Mouse (Mus musculus): ENCODE measurements around the gene Rtn3. TPM values are rescaled to one million over a fixed set of nuclear protein-coding genes. Genes with fewer than 3 reads are reported as not detected.

The Rtn3 gene
- polyA plus RNA-seq, 1 experiment, result 4.2 TPM

- Histone ChIP-seq H3K9me3 (ENCODE audit: control insufficient read depth, low read length) (no peaks in the 10 kb centered on the region), H3K27me3 (ENCODE audit: control insufficient read depth) (no peaks in the 10 kb centered on the region), H3K4me3 (replicated peaks) (no peak overlapping the region), H3K36me3 (ENCODE audit: control insufficient read depth) (peaks cover 59% of the 10 kb centered on the region), H3K4me1 (ENCODE audit: control insufficient read depth) (peaks cover under 1% of the 10 kb centered on the region)
- TF ChIP-seq GATA1 (IDR thresholded peaks at IDR 0.05; ENCODE audit: low read length) (no peak), TAL1 (IDR thresholded peaks at IDR 0.05; ENCODE audit: low read length) (no peak)
These were observed 46.8 kb downstream of the Rtn3 start for GRCm38 (mm10) chr19:7436061-7436970.

DNA sequence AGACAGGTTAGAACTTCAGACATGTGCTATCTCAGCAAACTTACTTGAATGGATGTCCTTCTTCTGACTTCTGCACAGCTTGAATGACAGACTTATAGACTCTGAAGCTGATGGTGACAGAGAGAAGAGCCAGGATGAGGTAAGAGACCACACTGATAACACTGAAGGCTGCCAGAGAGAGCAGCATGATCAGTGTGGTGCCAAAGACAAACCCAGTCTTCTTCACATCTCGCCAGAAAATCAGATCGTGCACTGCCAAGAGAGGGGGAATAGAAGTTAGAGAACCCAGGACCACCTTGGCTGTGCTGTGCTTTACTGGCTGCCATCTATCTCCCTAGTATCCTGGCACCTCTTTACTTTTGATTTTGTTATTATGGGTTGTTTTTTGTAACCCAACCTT, 48.2 kb downstream of the Rtn3 start:
- TF ChIP-seq TAL1 (IDR thresholded peaks at IDR 0.05; ENCODE audit: low read length) (no peak), GATA1 (IDR thresholded peaks at IDR 0.05; ENCODE audit: low read length) (no peak)
- H3K9me3 ChIP-seq (ENCODE audit: control insufficient read depth, low read length), result no peaks in the 10 kb centered on the region
- no peak overlapping the region for H3K4me3 ChIP-seq (replicated peaks)
- peaks cover 68% of the 10 kb centered on the region for H3K36me3 ChIP-seq (ENCODE audit: control insufficient read depth)
- no peaks in the 10 kb centered on the region for H3K27me3 ChIP-seq (ENCODE audit: control insufficient read depth)
- no peaks in the 10 kb centered on the region for H3K4me1 ChIP-seq (ENCODE audit: control insufficient read depth)

DNA sequence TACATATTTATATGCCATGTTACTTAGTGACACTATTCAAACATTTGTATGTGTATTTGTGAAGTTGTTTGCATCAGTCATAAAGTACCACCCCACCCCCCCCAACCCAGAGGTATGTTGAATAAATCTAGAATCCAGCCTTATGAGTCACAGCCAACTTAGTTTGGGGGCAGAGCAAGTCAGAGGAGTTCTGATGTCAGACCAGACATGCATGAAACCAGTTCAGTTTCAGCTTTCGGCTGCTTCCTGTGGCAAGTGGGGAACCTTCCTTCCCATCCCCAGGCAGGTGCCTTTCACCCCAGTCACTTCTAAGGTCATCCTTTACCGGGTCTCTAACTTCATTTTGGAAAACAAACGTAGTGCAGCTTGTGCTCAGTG, 57.7 kb downstream of the Rtn3 start:
- Histone ChIP-seq H3K27me3 (ENCODE audit: control insufficient read depth) (peaks cover 7% of the 10 kb centered on the region), H3K4me3 (replicated peaks) (no peak overlapping the region), H3K4me1 (ENCODE audit: control insufficient read depth) (peaks cover 16% of the 10 kb centered on the region), H3K9me3 (ENCODE audit: control insufficient read depth, low read length) (peaks cover 7% of the 10 kb centered on the region), H3K36me3 (ENCODE audit: control insufficient read depth) (peaks cover 94% of the 10 kb centered on the region)
- no peak for TF ChIP-seq TAL1 (IDR thresholded peaks at IDR 0.05; ENCODE audit: low read length)

GRCm38 (mm10) chr19:7424590-7425397, 58.3 kb downstream of the Rtn3 start:
- Histone ChIP-seq H3K4me3 (replicated peaks) (no peak overlapping the region), H3K4me1 (ENCODE audit: control insufficient read depth) (peaks cover 22% of the 10 kb centered on the region), H3K27me3 (ENCODE audit: control insufficient read depth) (peaks cover 7% of the 10 kb centered on the region), H3K36me3 (ENCODE audit: control insufficient read depth) (peaks cover 95% of the 10 kb centered on the region), H3K9me3 (ENCODE audit: control insufficient read depth, low read length) (peaks cover 7% of the 10 kb centered on the region)
- TF ChIP-seq TAL1 (IDR thresholded peaks at IDR 0.05; ENCODE audit: low read length) (no peak), GATA1 (IDR thresholded peaks at IDR 0.05; ENCODE audit: low read length) (no peak)

- TF ChIP-seq GATA1 (IDR thresholded peaks at IDR 0.05; ENCODE audit: low read length), result no peak
- no peak for TF ChIP-seq TAL1 (IDR thresholded peaks at IDR 0.05; ENCODE audit: low read length)
- peaks cover 28% of the 10 kb centered on the region for H3K4me1 ChIP-seq (ENCODE audit: control insufficient read depth)
- peaks cover 7% of the 10 kb centered on the region for H3K9me3 ChIP-seq (ENCODE audit: control insufficient read depth, low read length)
- H3K27me3 ChIP-seq (ENCODE audit: control insufficient read depth), result peaks cover 7% of the 10 kb centered on the region
- H3K4me3 ChIP-seq (replicated peaks), result no peak overlapping the region
- peaks cover 89% of the 10 kb centered on the region for H3K36me3 ChIP-seq (ENCODE audit: control insufficient read depth)
These were observed 59.0 kb downstream of the Rtn3 start for GRCm38 (mm10) chr19:7424131-7424530.

DNA sequence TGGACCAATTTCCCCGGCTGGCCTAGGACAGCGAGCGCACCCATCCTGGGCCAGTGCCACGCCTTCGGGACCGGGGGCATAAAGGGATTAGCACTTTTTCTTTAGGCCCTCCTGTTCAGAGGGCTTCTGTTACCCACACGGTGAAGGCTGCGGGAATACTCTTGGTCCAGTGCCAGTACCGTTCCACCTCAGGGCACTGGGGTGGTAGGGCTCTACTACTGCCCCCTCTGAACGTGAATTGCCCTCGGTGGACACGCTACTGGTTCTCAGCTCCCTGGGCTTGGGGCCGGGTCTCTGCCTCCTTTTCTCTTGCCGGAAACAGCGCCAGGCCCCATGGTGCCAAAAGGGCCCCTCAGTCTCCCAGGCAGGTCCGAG, 59.4 kb downstream of the Rtn3 start:
- TF ChIP-seq GATA1 (IDR thresholded peaks at IDR 0.05; ENCODE audit: low read length) (no peak), TAL1 (IDR thresholded peaks at IDR 0.05; ENCODE audit: low read length) (no peak)
- H3K27me3 ChIP-seq (ENCODE audit: control insufficient read depth), result peaks cover 7% of the 10 kb centered on the region
- H3K9me3 ChIP-seq (ENCODE audit: control insufficient read depth, low read length), result peaks cover 7% of the 10 kb centered on the region
- H3K36me3 ChIP-seq (ENCODE audit: control insufficient read depth), result peaks cover 85% of the 10 kb centered on the region
- H3K4me3 ChIP-seq (replicated peaks), result no peak overlapping the region
- H3K4me1 ChIP-seq (ENCODE audit: control insufficient read depth), result peaks cover 33% of the 10 kb centered on the region

- Histone ChIP-seq H3K4me3 (replicated peaks) (no peak overlapping the region), H3K36me3 (ENCODE audit: control insufficient read depth) (peaks cover 80% of the 10 kb centered on the region), H3K27me3 (ENCODE audit: control insufficient read depth) (peaks cover 7% of the 10 kb centered on the region), H3K9me3 (ENCODE audit: control insufficient read depth, low read length) (peaks cover 7% of the 10 kb centered on the region), H3K4me1 (ENCODE audit: control insufficient read depth) (peaks cover 38% of the 10 kb centered on the region)
- TF ChIP-seq TAL1 (IDR thresholded peaks at IDR 0.05; ENCODE audit: low read length) (no peak), GATA1 (IDR thresholded peaks at IDR 0.05; ENCODE audit: low read length) (no peak)
These were observed 59.9 kb downstream of the Rtn3 start for GRCm38 (mm10) chr19:7423028-7423655.

GRCm38 (mm10) chr19:7422656-7423027, 60.4 kb downstream of the Rtn3 start:
- peaks cover 7% of the 10 kb centered on the region for H3K27me3 ChIP-seq (ENCODE audit: control insufficient read depth)
- H3K9me3 ChIP-seq (ENCODE audit: control insufficient read depth, low read length), result peaks cover 7% of the 10 kb centered on the region
- no peak overlapping the region for H3K4me3 ChIP-seq (replicated peaks)
- H3K36me3 ChIP-seq (ENCODE audit: control insufficient read depth), result peaks cover 75% of the 10 kb centered on the region
- TF ChIP-seq TAL1 (IDR thresholded peaks at IDR 0.05; ENCODE audit: low read length), result no peak
- TF ChIP-seq GATA1 (IDR thresholded peaks at IDR 0.05; ENCODE audit: low read length), result no peak
- H3K4me1 ChIP-seq (ENCODE audit: control insufficient read depth), result peaks cover 43% of the 10 kb centered on the region
